Comparison of ENCODE assay signal across 24 mouse cellular contexts in the genomic region with DNA sequence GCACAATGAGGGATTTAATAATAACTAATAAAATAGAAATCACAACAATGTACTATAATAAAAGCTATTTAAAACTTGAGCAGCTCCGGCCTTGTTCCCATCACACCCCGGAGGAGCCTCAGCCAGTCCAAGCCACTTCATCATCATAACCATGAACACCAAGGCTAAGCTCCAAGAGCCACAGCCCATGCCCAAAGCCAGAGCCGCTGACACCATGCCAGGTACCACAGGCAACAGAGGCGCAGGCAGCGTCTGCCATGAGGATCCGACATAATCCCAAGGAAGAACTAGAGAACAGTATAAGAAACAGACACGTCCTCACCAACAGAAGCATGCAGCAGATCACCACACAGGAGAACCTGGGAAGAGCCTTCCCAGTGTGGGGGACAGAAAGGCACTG. TPM values are rescaled to one million over a fixed set of nuclear protein-coding genes. Genes with fewer than 3 reads are reported as not detected.
DNase-seq lines count a peak whose midpoint lies in the region; ATAC-seq lines count a peak whose summit lies in the region.
"Had no signal": no experiment of that assay in that cellular context is flagged by ENCODE, and none has a peak within 500 bp of the region (broad histone marks: within the 10 kb centered on the region; RNA-seq: fewer than 3 reads in every experiment).

No protein-coding gene starts in this region.

- H3K4me2 ChIP-seq in intestine, embryonic 15.5 days (replicated peaks): no peak overlapping the region
- H3K4me2 ChIP-seq: forebrain, embryonic 13.5 days; heart, embryonic 12.5 days; heart, embryonic 15.5 days; hindbrain, embryonic 13.5 days had no signal

- H3K36me3 ChIP-seq in intestine, embryonic 15.5 days: peaks cover 41% of the 10 kb centered on the region

- no peak for ATAC-seq in intestine, embryonic 15.5 days
- ATAC-seq: activated CD4-positive, CD25-positive, alpha-beta regulatory T cell, adult 4 months; forebrain, embryonic 13.5 days; forebrain, postnatal 0 days; hindbrain, embryonic 16.5 days; intestine, embryonic 16.5 days had no signal

- H3K4me3 ChIP-seq in intestine, embryonic 15.5 days (replicated peaks): no peak overlapping the region
- H3K4me3 ChIP-seq: forebrain, embryonic 10.5 days; forebrain, embryonic 13.5 days; gastrocnemius, adult 2 months; heart, embryonic 12.5 days; heart, embryonic 15.5 days; hindbrain, embryonic 10.5 days; hindbrain, embryonic 13.5 days had no signal

- DNase-seq in adrenal gland, adult (ENCODE audit: inconsistent age in 2 of 2, low spot score in 1 of 2): peak; percentile 56 to 92
- DNase-seq in adrenal gland, postnatal 4 days (ENCODE audit: low spot score in 2 of 2): no peak
- DNase-seq in cerebellum, postnatal 14 days: peak; percentile 68 to 80
- DNase-seq in cerebellum, postnatal 36 days: no peak
- DNase-seq in adrenal gland, postnatal 36 days: peak; percentile 73 to 84
- DNase-seq: cerebellum, adult 9-10 months; forebrain, postnatal 0 days; gastrocnemius, adult 2 months; gastrocnemius, postnatal 14 days; heart, adult 18-20 months; heart, postnatal 10 days; heart, postnatal 36 days; kidney, adult 18-20 months; kidney, adult 9 months had no signal

- H3K9me3 ChIP-seq in intestine, embryonic 15.5 days: no peaks in the 10 kb centered on the region
- H3K9me3 ChIP-seq: forebrain, embryonic 10.5 days; forebrain, embryonic 13.5 days; heart, embryonic 12.5 days; heart, embryonic 15.5 days; hindbrain, embryonic 10.5 days; hindbrain, embryonic 13.5 days had no signal

- H3K27me3 ChIP-seq in intestine, embryonic 15.5 days (replicated peaks): no peaks in the 10 kb centered on the region
- H3K27me3 ChIP-seq: forebrain, embryonic 13.5 days; heart, embryonic 12.5 days; heart, embryonic 15.5 days; hindbrain, embryonic 13.5 days had no signal

- H3K9ac ChIP-seq in intestine, embryonic 15.5 days: no peak overlapping the region
- H3K9ac ChIP-seq: forebrain, embryonic 13.5 days; forebrain, postnatal 0 days; heart, embryonic 12.5 days; heart, embryonic 15.5 days; hindbrain, embryonic 13.5 days had no signal

- 91% methylated on average over 7 of the region's 7 CpGs for WGBS in intestine, embryonic 15.5 days

- no peak overlapping the region for H3K27ac ChIP-seq in intestine, embryonic 15.5 days
- H3K27ac ChIP-seq: forebrain, embryonic 10.5 days; forebrain, embryonic 13.5 days; gastrocnemius, adult 2 months; heart, embryonic 15.5 days; hindbrain, embryonic 10.5 days; hindbrain, embryonic 13.5 days had no signal

- no peaks in the 10 kb centered on the region for H3K4me1 ChIP-seq in intestine, embryonic 15.5 days (replicated peaks)
- H3K4me1 ChIP-seq: forebrain, embryonic 10.5 days; forebrain, embryonic 13.5 days; heart, embryonic 12.5 days; heart, embryonic 15.5 days had no signal

RNA-seq across cellular contexts. Expression of a gene that starts 14.7 kb away (rescaled TPM):
- 100 to 1,000 TPM; 237 to 251 TPM for total RNA-seq in adrenal gland, postnatal 4 days (2021)
- total RNA-seq in adrenal gland, postnatal 36 days (2021): 100 to 1,000 TPM; 134 to 198 TPM
- 245 and 256 TPM in 2 replicates for polyA plus RNA-seq in intestine, embryonic 15.5 days (2015; fragmentation: Nextera tagmentation; extraction: Ambion mirVana)

Comparison
In these comparisons a context has a peak if more than half of its experiments do, and no peak if none do; other contexts are left out.
1. DNase-seq: peak in adrenal gland, adult (2 of 2), cerebellum, postnatal 14 days (2 of 2) and adrenal gland, postnatal 36 days (2 of 2); none in adrenal gland, postnatal 4 days (0 of 2) and cerebellum, postnatal 36 days (0 of 2).